Mouse (Mus musculus) spleen, adult 2 months (tissue): Measurements from ENCODE around the gene Hist1h2ae.
"Not testable (repeated sequence)": the region's sequence is repeated elsewhere in the genome, so short reads cannot be mapped to it uniquely, and the experiment has no call there.

Experiments used
- CTCF ChIP-seq: fragments of 200-500 bp; IDR thresholded peaks from 2 replicates; pipeline ENCODE4 v1.5.1; 2011; ENCODE audit warnings: mild to moderate bottlenecking, inconsistent platforms; ENCODE audit not compliant: insufficient read depth, insufficient read length, insufficient replicate concordance; ENCODE audit errors: extremely low read depth
- POLR2A ChIP-seq: fragments of 200-500 bp; IDR thresholded peaks from 2 replicates; pipeline ENCODE4 v1.6.1; 2011; ENCODE audit warnings: low read depth, low read length, inconsistent platforms

DNA sequence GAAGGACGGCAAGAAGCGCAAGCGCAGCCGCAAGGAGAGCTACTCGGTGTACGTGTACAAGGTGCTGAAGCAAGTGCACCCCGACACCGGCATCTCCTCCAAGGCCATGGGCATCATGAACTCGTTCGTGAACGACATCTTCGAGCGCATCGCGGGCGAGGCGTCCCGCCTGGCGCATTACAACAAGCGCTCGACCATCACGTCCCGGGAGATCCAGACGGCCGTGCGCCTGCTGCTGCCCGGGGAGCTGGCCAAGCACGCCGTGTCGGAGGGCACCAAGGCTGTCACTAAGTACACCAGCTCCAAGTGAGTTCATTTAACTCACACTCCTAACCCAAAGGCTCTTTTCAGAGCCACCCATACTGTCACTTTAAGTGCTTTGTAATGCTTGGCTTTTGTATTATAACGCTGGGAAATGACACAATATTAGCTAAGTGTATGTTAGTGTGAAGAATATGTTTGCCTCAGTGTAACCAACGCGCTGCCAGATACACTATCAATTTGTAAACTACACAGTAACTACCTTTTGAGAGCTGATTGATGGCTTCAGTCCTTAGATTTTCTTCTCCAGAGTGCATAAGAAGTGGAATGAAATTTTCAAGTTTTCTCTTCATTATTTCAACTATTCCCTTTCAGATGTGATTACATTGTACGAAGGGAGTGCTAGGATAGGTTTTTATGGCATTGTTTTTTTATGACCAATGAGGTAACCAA lies 641 bp upstream of the Hist1h2ae start:
- not testable (repeated sequence) for TF ChIP-seq POLR2A, CTCF
